Mouse (Mus musculus): ENCODE measurements around the gene Clmn.

- no peak for TF ChIP-seq POLR2A (IDR thresholded peaks at IDR 0.05; ENCODE audit: insufficient read depth, low read depth, low read length)
- TF ChIP-seq CTCF (IDR thresholded peaks at IDR 0.05; ENCODE audit: insufficient read depth, low read depth, low read length): no peak
These were observed 40.0 kb downstream of the Clmn start for GRCm38 (mm10) chr12:104824907-104825267.

Measured in olfactory bulb, adult 2 months (tissue).